Mouse (Mus musculus) hindbrain, embryonic 15.5 days (tissue): Measurements from ENCODE around the gene Il1rl2. TPM values are rescaled to one million over a fixed set of nuclear protein-coding genes. Genes with fewer than 3 reads are reported as not detected.

Experiments
- ATAC-seq: fragments of 200-750 bp; cut with Nextera tagmentation; 2 replicates; pipeline ENCODE4 v1.8.0; 2017; ENCODE audit warnings: low read depth, moderate number of reproducible peaks, moderate TSS enrichment; ENCODE audit not compliant: low FRiP score
- H3K27ac ChIP-seq: fragments of 300-500 bp; sonication (generic); replicated peaks from 2 replicates; pipeline ENCODE4 v1.5.1; 2015; ENCODE audit warnings: mild to moderate bottlenecking, inconsistent platforms
- H3K27me3 ChIP-seq: fragments of 300-500 bp; sonication (generic); 2 replicates; pipeline ENCODE4 v1.6.1; 2015; ENCODE audit warnings: control low read depth, inconsistent platforms
- H3K36me3 ChIP-seq: fragments of 300-500 bp; sonication (generic); 2 replicates; pipeline ENCODE4 v1.6.1; 2015; ENCODE audit warnings: control low read depth, inconsistent platforms
- H3K4me1 ChIP-seq: fragments of 300-500 bp; sonication (generic); replicated peaks from 2 replicates; pipeline ENCODE4 v1.6.1; 2015; ENCODE audit warnings: control low read depth, inconsistent platforms
- H3K4me2 ChIP-seq: fragments of 300-500 bp; sonication (generic); 2 replicates; pipeline ENCODE4 v1.6.1; 2015; ENCODE audit warnings: moderate library complexity, mild to moderate bottlenecking, inconsistent platforms
- H3K4me3 ChIP-seq: fragments of 300-500 bp; sonication (generic); 2 replicates; pipeline ENCODE4 v1.5.1; 2015; ENCODE audit warnings: mild to moderate bottlenecking, inconsistent platforms
- H3K9ac ChIP-seq: fragments of 300-500 bp; sonication (generic); 2 replicates; pipeline ENCODE4 v1.6.1; 2015; ENCODE audit warnings: inconsistent platforms
- H3K9me3 ChIP-seq: fragments of 300-500 bp; sonication (generic); 2 replicates; pipeline ENCODE4 v1.6.1; 2016; ENCODE audit warnings: control low read depth, inconsistent platforms
- WGBS: fragments of 180-500 bp; shearing (Covaris S2); methylation state at CpG from one replicate; pipeline ENCODE4 v1.1.7; 2015; 5-methylcytosine and 5-hydroxymethylcytosine counted together
- polyA plus RNA-seq: library from polyadenylated mRNA; unstranded; fragments of >200 nt; fragmentation: Nextera tagmentation; extraction: Ambion mirVana; gene quantifications from 2 replicates; pipeline ENCODE4 v1.2.1, GENCODE M21; 2015

Gene Il1rl2
- polyA plus RNA-seq, 1 experiment from 2014 or later = 0.75 TPM

- Histone ChIP-seq H3K9ac (no peak overlapping the region), H3K9me3 (no peaks in the 10 kb centered on the region), H3K4me3 (no peak overlapping the region), H3K27me3 (peaks cover 34% of the 10 kb centered on the region), H3K4me2 (no peak overlapping the region), H3K4me1 (peaks cover 12% of the 10 kb centered on the region), H3K27ac (no peak overlapping the region), H3K36me3 (no peaks in the 10 kb centered on the region)
- WGBS = 93% methylated on average over 3 of the region's 3 CpGs
- ATAC-seq = no peak
Measured at GRCm38 (mm10) chr1:40327604-40328003, 3.2 kb downstream of the Il1rl2 start.

GRCm38 (mm10) chr1:40329526-40329925 lies 5.1 kb downstream of the Il1rl2 start:
- Histone ChIP-seq H3K4me1 (peaks cover 12% of the 10 kb centered on the region), H3K27me3 (peaks cover 27% of the 10 kb centered on the region), H3K27ac (no peak overlapping the region), H3K4me3 (no peak overlapping the region), H3K9me3 (no peaks in the 10 kb centered on the region), H3K9ac (no peak overlapping the region), H3K36me3 (no peaks in the 10 kb centered on the region), H3K4me2 (no peak overlapping the region)
- ATAC-seq = no peak
- 93% methylated on average over 1 of the region's 1 CpGs for WGBS

GRCm38 (mm10) chr1:40330181-40330580 lies 5.8 kb downstream of the Il1rl2 start:
- H3K4me2 ChIP-seq = no peak overlapping the region
- no peaks in the 10 kb centered on the region for H3K9me3 ChIP-seq
- H3K4me1 ChIP-seq = peaks cover 11% of the 10 kb centered on the region
- H3K27me3 ChIP-seq = peaks cover 22% of the 10 kb centered on the region
- no peak for ATAC-seq
- no peak overlapping the region for H3K27ac ChIP-seq
- 89% methylated on average over 8 of the region's 8 CpGs for WGBS
- no peaks in the 10 kb centered on the region for H3K36me3 ChIP-seq
- no peak overlapping the region for H3K4me3 ChIP-seq
- no peak overlapping the region for H3K9ac ChIP-seq

GRCm38 (mm10) chr1:40339346-40339745 lies 14.9 kb downstream of the Il1rl2 start:
- ATAC-seq = no peak
- Histone ChIP-seq H3K4me1 (no peaks in the 10 kb centered on the region), H3K9me3 (no peaks in the 10 kb centered on the region), H3K27me3 (no peaks in the 10 kb centered on the region), H3K36me3 (no peaks in the 10 kb centered on the region), H3K4me2 (no peak overlapping the region), H3K4me3 (no peak overlapping the region), H3K9ac (no peak overlapping the region), H3K27ac (no peak overlapping the region)
- WGBS = 84% methylated on average over 1 of the region's 1 CpGs

- 88% methylated on average over 4 of the region's 4 CpGs for WGBS
- ATAC-seq = no peak
- no peaks in the 10 kb centered on the region for H3K9me3 ChIP-seq
- no peaks in the 10 kb centered on the region for H3K4me1 ChIP-seq
- H3K36me3 ChIP-seq = no peaks in the 10 kb centered on the region
- H3K4me3 ChIP-seq = no peak overlapping the region
- no peak overlapping the region for H3K9ac ChIP-seq
- no peaks in the 10 kb centered on the region for H3K27me3 ChIP-seq
- H3K27ac ChIP-seq = no peak overlapping the region
- H3K4me2 ChIP-seq = no peak overlapping the region
Measured at GRCm38 (mm10) chr1:40340102-40340501, 15.7 kb downstream of the Il1rl2 start.

DNA sequence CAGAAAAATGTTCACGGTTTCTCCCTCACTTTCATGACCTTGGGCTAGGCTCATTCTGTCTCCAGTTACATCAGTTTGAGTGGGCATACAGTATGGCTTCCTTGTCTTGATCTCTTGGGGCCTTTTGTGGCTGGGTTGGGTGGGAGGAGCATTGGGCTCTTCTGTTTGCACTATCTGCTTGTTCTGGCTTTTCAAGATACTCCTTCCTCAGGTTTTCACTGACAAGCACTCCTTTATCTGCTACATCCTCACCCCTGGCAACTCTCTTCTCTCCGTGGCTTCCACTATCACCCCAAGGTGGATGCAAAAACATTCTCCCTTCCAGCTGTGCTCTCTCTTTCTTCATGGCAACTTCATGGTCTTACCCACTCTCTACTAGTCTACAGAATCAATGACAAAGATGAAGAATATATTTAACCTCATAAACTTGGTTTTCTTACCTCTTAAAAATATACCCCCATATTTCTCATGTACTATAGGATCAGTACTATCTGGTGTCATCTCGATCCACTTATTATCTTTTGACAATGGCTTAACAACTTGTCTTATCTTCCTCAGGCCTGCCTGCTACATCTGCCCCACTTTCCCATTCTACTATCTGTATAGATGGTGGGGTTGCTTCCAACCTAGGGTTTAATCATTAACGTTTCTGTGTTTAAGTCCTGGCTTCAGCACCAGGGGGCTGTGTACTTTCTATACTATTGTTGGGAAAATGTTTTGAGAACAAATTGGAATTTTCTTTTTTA lies 27.9 kb downstream of the Il1rl2 start:
- Histone ChIP-seq H3K27me3 (no peaks in the 10 kb centered on the region), H3K9ac (no peak overlapping the region), H3K4me3 (no peak overlapping the region), H3K4me1 (no peaks in the 10 kb centered on the region), H3K36me3 (no peaks in the 10 kb centered on the region), H3K9me3 (no peaks in the 10 kb centered on the region), H3K27ac (no peak overlapping the region), H3K4me2 (no peak overlapping the region)
- ATAC-seq = no peak
- WGBS = 83% methylated on average over 4 of the region's 4 CpGs

- Histone ChIP-seq H3K4me3 (no peak overlapping the region), H3K9ac (no peak overlapping the region), H3K27ac (no peak overlapping the region), H3K27me3 (no peaks in the 10 kb centered on the region), H3K4me2 (no peak overlapping the region), H3K9me3 (no peaks in the 10 kb centered on the region), H3K4me1 (no peaks in the 10 kb centered on the region), H3K36me3 (no peaks in the 10 kb centered on the region)
- no peak for ATAC-seq
- 65% methylated on average over 2 of the region's 2 CpGs for WGBS
Measured at GRCm38 (mm10) chr1:40352904-40353286, 28.5 kb downstream of the Il1rl2 start.

DNA sequence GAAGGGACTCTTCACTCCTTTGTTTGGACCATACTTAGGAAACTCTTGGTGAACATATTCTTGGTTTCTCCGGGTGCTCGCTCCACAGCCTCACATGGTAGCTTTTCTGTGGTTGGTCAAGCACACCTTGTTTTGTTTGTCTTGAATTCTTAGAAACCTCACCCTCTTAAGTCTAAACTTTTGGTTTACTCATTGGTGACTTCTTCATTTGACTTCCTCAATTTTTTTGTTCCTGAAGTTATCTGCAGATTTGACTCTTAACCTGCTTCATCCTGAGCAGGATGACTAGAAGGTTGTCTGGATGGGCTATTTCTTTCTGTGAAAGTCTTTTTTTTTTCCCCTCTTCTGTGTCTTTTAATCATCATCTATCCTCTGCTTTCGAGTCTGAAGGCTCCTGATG lies 30.3 kb downstream of the Il1rl2 start:
- WGBS = 84% methylated on average over 3 of the region's 3 CpGs
- Histone ChIP-seq H3K4me2 (no peak overlapping the region), H3K9ac (no peak overlapping the region), H3K9me3 (no peaks in the 10 kb centered on the region), H3K36me3 (no peaks in the 10 kb centered on the region), H3K27ac (no peak overlapping the region), H3K27me3 (no peaks in the 10 kb centered on the region), H3K4me3 (no peak overlapping the region), H3K4me1 (no peaks in the 10 kb centered on the region)
- ATAC-seq = no peak

DNA sequence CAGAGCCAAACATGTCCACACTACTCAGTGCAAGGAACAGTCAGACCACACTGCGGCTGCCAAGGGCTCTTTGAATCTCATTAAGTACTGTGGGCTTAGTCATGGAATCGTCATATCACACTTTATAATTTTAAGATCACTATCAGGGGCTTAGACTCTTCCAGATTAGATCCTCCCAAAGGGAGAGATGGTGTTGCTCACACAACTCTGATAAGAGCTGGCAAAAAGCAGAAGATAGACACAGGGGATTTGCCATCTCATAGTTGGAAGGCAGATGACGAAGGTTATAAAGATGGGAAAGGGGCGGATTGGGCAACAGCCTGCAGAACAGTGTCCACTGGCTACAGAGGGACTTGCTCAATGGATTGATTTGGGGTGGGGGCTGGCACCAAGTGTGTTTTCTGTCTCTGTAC lies 31.0 kb downstream of the Il1rl2 start:
- no peaks in the 10 kb centered on the region for H3K4me1 ChIP-seq
- H3K4me2 ChIP-seq = no peak overlapping the region
- H3K27me3 ChIP-seq = no peaks in the 10 kb centered on the region
- H3K9me3 ChIP-seq = no peaks in the 10 kb centered on the region
- no peak overlapping the region for H3K4me3 ChIP-seq
- H3K36me3 ChIP-seq = no peaks in the 10 kb centered on the region
- 91% methylated on average over 4 of the region's 4 CpGs for WGBS
- ATAC-seq = no peak
- H3K27ac ChIP-seq = no peak overlapping the region
- no peak overlapping the region for H3K9ac ChIP-seq

GRCm38 (mm10) chr1:40355904-40356521 lies 31.6 kb downstream of the Il1rl2 start:
- Histone ChIP-seq H3K9ac (no peak overlapping the region), H3K4me1 (no peaks in the 10 kb centered on the region), H3K27ac (no peak overlapping the region), H3K36me3 (no peaks in the 10 kb centered on the region), H3K4me3 (no peak overlapping the region), H3K27me3 (no peaks in the 10 kb centered on the region), H3K4me2 (no peak overlapping the region), H3K9me3 (no peaks in the 10 kb centered on the region)
- ATAC-seq = no peak
- 83% methylated on average over 10 of the region's 10 CpGs for WGBS

DNA sequence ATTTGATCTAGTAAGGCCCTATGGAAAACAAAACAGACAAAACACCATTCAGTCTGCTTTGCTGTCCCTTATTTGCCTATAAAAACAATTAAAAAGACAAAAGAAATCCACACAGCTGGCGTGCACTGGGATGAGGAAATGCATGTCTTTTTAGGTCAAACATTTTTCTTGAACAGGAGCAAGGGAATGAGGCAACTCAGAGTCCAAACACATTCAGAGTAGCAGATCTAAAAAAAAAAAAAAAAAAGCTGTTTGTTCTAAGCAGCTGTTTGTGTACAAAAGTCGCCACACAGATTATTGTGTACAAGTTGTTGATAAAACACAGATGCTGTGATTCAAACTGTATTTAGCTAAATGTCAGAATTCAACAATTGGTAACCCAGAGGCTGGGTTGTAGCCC lies 33.5 kb downstream of the Il1rl2 start:
- no peak for ATAC-seq
- no peak overlapping the region for H3K4me3 ChIP-seq
- no peak overlapping the region for H3K4me2 ChIP-seq
- H3K36me3 ChIP-seq = no peaks in the 10 kb centered on the region
- H3K4me1 ChIP-seq = no peaks in the 10 kb centered on the region
- 34% methylated on average over 2 of the region's 2 CpGs for WGBS
- H3K27me3 ChIP-seq = no peaks in the 10 kb centered on the region
- no peak overlapping the region for H3K27ac ChIP-seq
- H3K9ac ChIP-seq = no peak overlapping the region
- no peaks in the 10 kb centered on the region for H3K9me3 ChIP-seq

- Histone ChIP-seq H3K9me3 (no peaks in the 10 kb centered on the region), H3K27me3 (no peaks in the 10 kb centered on the region), H3K4me2 (no peak overlapping the region), H3K4me3 (no peak overlapping the region), H3K4me1 (no peaks in the 10 kb centered on the region), H3K27ac (no peak overlapping the region), H3K9ac (no peak overlapping the region), H3K36me3 (no peaks in the 10 kb centered on the region)
- 79% methylated on average over 2 of the region's 2 CpGs for WGBS
- ATAC-seq = no peak
Measured at GRCm38 (mm10) chr1:40358351-40358750, 33.9 kb downstream of the Il1rl2 start.

DNA sequence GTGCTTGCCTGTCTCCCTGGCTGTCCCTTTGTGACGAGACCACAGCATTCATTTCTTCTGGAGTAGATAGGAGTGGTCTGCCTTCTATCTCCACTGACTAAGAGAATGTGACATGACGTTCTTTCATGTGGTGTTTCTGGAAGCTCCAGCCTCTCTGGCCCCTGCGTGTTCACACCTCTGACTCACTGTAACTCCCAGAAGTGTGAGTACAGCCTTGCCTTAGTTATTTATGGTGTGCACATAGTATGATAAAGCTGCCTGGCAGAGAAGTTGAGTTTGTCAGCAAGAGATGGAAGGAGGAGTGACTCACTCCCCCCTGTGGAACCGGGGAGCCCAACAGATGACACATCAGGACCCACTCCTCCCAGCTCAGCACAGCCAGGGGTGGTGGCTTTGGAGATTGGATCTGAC lies 34.4 kb downstream of the Il1rl2 start:
- 80% methylated on average over 4 of the region's 4 CpGs for WGBS
- Histone ChIP-seq H3K27me3 (no peaks in the 10 kb centered on the region), H3K27ac (no peak overlapping the region), H3K9me3 (no peaks in the 10 kb centered on the region), H3K4me1 (no peaks in the 10 kb centered on the region), H3K36me3 (no peaks in the 10 kb centered on the region), H3K4me3 (no peak overlapping the region), H3K9ac (no peak overlapping the region), H3K4me2 (no peak overlapping the region)
- no peak for ATAC-seq
